Mouse (Mus musculus) hindbrain, embryonic 10.5 days (tissue): ENCODE results near the gene Zfp319. TPM values are rescaled to one million over a fixed set of nuclear protein-coding genes. Genes with fewer than 3 reads are reported as not detected.
A peak's percentile ranks its signal among the peaks of the same experiment; 100 is the strongest.

Source experiments
- DNase-seq: peaks from one replicate; pipeline ENCODE4 v3.0.0-alpha.2; 2017; ENCODE audit warnings: low spot score
- H3K27ac ChIP-seq: fragments of 300-500 bp; sonication (generic); 2 replicates; pipeline ENCODE4 v1.5.1; 2016; ENCODE audit warnings: mild to moderate bottlenecking, moderate library complexity
- H3K27me3 ChIP-seq: fragments of 300-500 bp; sonication (generic); 2 replicates; pipeline ENCODE4 v1.6.1; 2016; ENCODE audit warnings: mild to moderate bottlenecking; ENCODE audit not compliant: poor library complexity, insufficient read depth, severe bottlenecking
- H3K36me3 ChIP-seq: fragments of 300-500 bp; sonication (generic); 2 replicates; pipeline ENCODE4 v1.6.1; 2016; ENCODE audit warnings: mild to moderate bottlenecking, moderate library complexity
- H3K4me1 ChIP-seq: fragments of 300-500 bp; sonication (generic); replicated peaks from 2 replicates; pipeline ENCODE4 v1.6.1; 2016; ENCODE audit warnings: mild to moderate bottlenecking
- H3K4me3 ChIP-seq: fragments of 300-500 bp; sonication (generic); 2 replicates; pipeline ENCODE4 v1.5.1; 2016; ENCODE audit warnings: mild to moderate bottlenecking, moderate library complexity
- H3K9me3 ChIP-seq: fragments of 300-500 bp; sonication (generic); 2 replicates; pipeline ENCODE4 v1.6.1; 2016; ENCODE audit warnings: mild to moderate bottlenecking, moderate library complexity
- WGBS: fragments of 180-500 bp; shearing (Covaris S2); methylation state at CpG from one replicate; pipeline ENCODE4 v1.1.7; 2016; 5-methylcytosine and 5-hydroxymethylcytosine counted together
- polyA plus RNA-seq: library from polyadenylated mRNA; unstranded; fragments of >200 nt; fragmentation: Nextera tagmentation; extraction: Ambion mirVana; gene quantifications from 2 replicates; pipeline ENCODE4 v1.2.1, GENCODE M21; 2016

The Zfp319 gene
- polyA plus RNA-seq, 1 experiment from 2014 or later, result 16.6 TPM

DNA sequence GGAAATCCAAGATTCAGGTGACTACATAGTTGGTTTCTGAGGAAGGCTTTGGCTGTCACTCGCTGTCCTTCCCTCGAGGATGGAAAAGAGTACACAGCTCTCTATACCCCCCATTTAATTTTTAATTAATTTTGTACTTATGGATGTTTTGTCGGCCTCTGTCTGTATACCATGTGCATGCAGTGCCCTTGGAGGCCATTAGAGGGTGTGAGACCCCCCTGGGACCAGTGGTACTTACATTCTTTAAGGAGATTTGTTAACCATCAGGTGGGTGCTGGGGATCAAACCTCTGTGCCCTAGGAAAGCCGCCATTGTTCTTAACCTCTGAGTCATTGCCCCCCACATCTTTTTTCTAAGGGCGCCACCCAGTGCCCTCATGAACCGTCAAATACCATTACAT lies 12.9 kb upstream of the Zfp319 start:
- no peak overlapping the region for H3K4me3 ChIP-seq
- peaks cover 10% of the 10 kb centered on the region for H3K4me1 ChIP-seq
- H3K27ac ChIP-seq, result no peak overlapping the region
- DNase-seq, result no peak
- peaks cover 11% of the 10 kb centered on the region; the same call in 1 of the 2 replicates for H3K27me3 ChIP-seq
- H3K36me3 ChIP-seq, result peaks cover 52% of the 10 kb centered on the region
- H3K9me3 ChIP-seq, result no peaks in the 10 kb centered on the region
- 76% methylated on average over 6 of the region's 6 CpGs for WGBS

DNA sequence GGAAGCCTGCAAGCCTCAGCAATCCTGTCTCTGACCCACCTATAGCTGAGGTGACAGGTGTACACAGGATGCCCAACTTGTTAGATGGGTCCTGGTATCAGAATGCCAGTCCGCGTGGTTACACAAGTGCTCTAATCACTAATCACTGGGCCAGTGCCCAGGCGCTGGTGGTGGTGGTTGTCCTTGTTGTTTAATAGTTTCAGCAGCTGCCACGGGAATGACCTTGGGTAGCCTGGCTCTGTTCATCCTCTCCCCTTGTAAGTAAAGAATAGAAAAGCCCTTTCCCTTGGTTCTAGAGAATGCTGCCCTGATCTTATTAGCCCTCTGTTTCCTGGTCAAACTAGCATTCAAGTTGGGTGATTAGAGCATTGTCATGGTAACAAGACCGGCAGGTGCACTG lies 10.0 kb upstream of the Zfp319 start:
- no peak overlapping the region for H3K27ac ChIP-seq
- peaks cover 74% of the 10 kb centered on the region for H3K36me3 ChIP-seq
- no peaks in the 10 kb centered on the region for H3K4me1 ChIP-seq
- H3K27me3 ChIP-seq, result no peaks in the 10 kb centered on the region
- no peak overlapping the region for H3K4me3 ChIP-seq
- no peaks in the 10 kb centered on the region for H3K9me3 ChIP-seq
- DNase-seq, result no peak
- 66% methylated on average over 5 of the region's 5 CpGs for WGBS

DNA sequence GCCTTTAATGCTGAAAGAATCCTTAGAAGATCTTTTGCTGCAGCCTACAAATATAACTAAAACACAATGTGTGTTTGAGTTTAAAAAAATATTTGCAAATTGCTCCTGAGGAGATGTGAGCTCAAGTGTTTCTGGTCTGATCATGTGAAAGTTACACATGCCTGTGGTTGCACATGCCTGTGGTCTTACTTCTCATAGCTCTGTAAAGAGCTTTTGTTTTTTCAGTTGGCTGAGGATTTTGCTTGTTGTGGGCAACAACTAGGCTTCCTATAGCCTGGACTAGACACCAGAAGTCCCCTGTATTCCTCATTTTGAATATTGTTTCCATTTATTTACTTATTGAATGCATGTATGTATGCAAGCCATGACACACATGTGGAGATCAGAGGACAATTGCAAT lies 4.6 kb upstream of the Zfp319 start:
- Histone ChIP-seq H3K27ac (no peak overlapping the region), H3K9me3 (no peaks in the 10 kb centered on the region), H3K4me1 (peaks cover 14% of the 10 kb centered on the region), H3K4me3 (no peak overlapping the region), H3K36me3 (peaks cover 58% of the 10 kb centered on the region), H3K27me3 (no peaks in the 10 kb centered on the region)
- DNase-seq, result no peak

- WGBS, result 97% methylated on average over 1 of the region's 1 CpGs
- Histone ChIP-seq H3K4me1 (peaks cover 19% of the 10 kb centered on the region), H3K27me3 (no peaks in the 10 kb centered on the region), H3K4me3 (no peak overlapping the region), H3K36me3 (peaks cover 51% of the 10 kb centered on the region), H3K27ac (no peak overlapping the region), H3K9me3 (no peaks in the 10 kb centered on the region)
- DNase-seq, result no peak
Observed at GRCm38 (mm10) chr8:95335706-95336105, 4.0 kb upstream of the Zfp319 start.

- peak overlapping the region; percentile 94 for H3K27ac ChIP-seq
- H3K4me3 ChIP-seq, result peak overlapping the region; percentile 76
- 32% methylated on average over 21 of the region's 21 CpGs for WGBS
- H3K27me3 ChIP-seq, result no peaks in the 10 kb centered on the region
- no peaks in the 10 kb centered on the region for H3K9me3 ChIP-seq
- no peak for DNase-seq
- H3K4me1 ChIP-seq, result peaks cover 38% of the 10 kb centered on the region
- H3K36me3 ChIP-seq, result peaks cover 48% of the 10 kb centered on the region
Observed at GRCm38 (mm10) chr8:95332437-95333199, 868 bp upstream of the Zfp319 start.

DNA sequence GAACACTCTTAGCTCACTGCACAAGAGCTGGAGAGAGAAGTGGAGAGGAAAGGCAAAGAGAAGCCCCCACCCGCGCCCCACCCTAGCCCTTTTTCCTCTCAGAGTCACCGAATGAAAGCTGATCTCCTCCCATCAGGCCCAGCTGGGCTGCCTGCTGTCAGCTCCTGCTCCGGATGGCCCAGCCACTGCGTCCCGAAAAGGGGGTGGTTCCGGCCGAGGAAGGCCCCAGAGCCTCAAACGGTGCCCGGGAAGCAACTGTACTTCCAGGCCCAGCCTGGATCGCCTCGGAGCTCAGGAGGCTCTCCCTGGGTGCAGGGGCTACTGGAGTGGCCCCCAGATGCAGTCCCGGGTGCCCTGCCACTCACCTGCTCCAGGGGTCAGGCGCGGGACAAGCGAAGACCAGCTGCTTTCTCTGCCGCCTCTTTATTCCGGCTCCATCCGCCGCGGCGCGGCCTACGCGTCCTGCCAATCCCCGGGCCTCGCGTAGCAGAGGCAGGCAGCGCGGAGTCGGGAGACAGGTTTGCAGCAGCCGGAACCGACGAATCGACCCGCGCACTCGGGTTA lies 512 bp downstream of the Zfp319 start:
- Histone ChIP-seq H3K4me3 (peak overlapping the region; percentile 76), H3K27ac (peak overlapping the region; percentile 94), H3K4me1 (peaks cover 47% of the 10 kb centered on the region), H3K27me3 (no peaks in the 10 kb centered on the region), H3K9me3 (no peaks in the 10 kb centered on the region), H3K36me3 (peaks cover 57% of the 10 kb centered on the region)
- under 1% methylated on average over 38 of the region's 38 CpGs for WGBS
- peak; percentile 86 for DNase-seq

- no peak for DNase-seq
- Histone ChIP-seq H3K27me3 (no peaks in the 10 kb centered on the region), H3K4me3 (peak overlapping the region; percentile 76), H3K36me3 (peaks cover 66% of the 10 kb centered on the region), H3K9me3 (no peaks in the 10 kb centered on the region), H3K27ac (peak overlapping the region; percentile 94; the same call in 1 of the 2 replicates), H3K4me1 (peaks cover 53% of the 10 kb centered on the region)
- 84% methylated on average over 1 of the region's 1 CpGs for WGBS
Observed at GRCm38 (mm10) chr8:95330367-95330766, 1.4 kb downstream of the Zfp319 start.

- peaks cover 64% of the 10 kb centered on the region for H3K36me3 ChIP-seq
- H3K27ac ChIP-seq, result no peak overlapping the region
- H3K27me3 ChIP-seq, result no peaks in the 10 kb centered on the region
- H3K4me1 ChIP-seq, result peaks cover 59% of the 10 kb centered on the region
- H3K9me3 ChIP-seq, result no peaks in the 10 kb centered on the region
- WGBS, result 85% methylated on average over 46 of the region's 46 CpGs
- no peak overlapping the region for H3K4me3 ChIP-seq
- no peak for DNase-seq
Observed at GRCm38 (mm10) chr8:95327866-95328465, 3.8 kb downstream of the Zfp319 start.

DNA sequence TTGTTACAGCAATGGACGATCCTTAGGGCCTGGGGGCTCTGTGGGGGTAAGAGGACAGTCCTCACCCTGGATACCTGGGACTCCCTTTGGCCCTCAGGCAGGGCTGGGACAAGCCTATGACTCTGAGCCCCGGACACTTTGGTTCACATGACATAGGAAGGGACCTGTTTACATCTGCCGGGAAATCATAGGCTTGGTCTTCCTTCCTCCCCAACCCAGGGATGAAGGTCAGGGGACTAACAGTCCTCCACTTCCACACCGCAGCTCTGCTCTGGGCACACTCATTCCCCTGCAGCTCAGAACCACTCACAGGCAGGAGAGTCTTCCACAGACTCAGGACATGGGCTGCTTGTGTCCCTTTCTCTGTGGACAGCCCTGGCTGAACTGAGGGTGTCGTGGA lies 4.9 kb downstream of the Zfp319 start:
- 91% methylated on average over 5 of the region's 5 CpGs for WGBS
- Histone ChIP-seq H3K27me3 (peaks cover 6% of the 10 kb centered on the region; the same call in 1 of the 2 replicates), H3K9me3 (no peaks in the 10 kb centered on the region), H3K36me3 (peaks cover 64% of the 10 kb centered on the region), H3K4me1 (peaks cover 51% of the 10 kb centered on the region), H3K27ac (no peak overlapping the region), H3K4me3 (no peak overlapping the region)
- DNase-seq, result no peak

- Histone ChIP-seq H3K4me3 (no peak overlapping the region), H3K27me3 (peaks cover 21% of the 10 kb centered on the region), H3K9me3 (no peaks in the 10 kb centered on the region), H3K36me3 (peaks cover 61% of the 10 kb centered on the region), H3K4me1 (peaks cover 52% of the 10 kb centered on the region), H3K27ac (0 out of 2 replicates have a peak overlapping the region, but pooled peaks have one; percentile 5)
- no peak for DNase-seq
- WGBS, result 38% methylated on average over 5 of the region's 5 CpGs
Observed at GRCm38 (mm10) chr8:95324646-95325045, 7.1 kb downstream of the Zfp319 start.

DNA sequence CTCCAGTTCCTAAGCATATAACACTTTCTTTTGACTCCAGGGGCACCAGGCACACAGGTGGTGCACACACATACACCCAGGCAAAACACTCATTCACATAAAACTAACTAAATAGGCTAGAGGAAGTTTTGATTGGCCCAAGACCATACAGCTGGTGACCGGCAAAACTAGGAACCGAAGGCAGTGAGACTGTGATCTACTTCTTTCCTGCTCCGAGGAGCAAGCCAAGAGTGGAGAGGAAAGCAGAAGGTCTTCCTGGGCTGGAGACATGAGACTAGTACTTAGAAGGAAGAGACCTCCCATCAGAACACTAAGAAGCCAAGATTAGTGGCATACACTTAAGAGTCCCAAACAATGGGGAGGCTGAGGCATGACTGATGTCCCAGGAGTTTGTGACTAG lies 8.5 kb downstream of the Zfp319 start:
- Histone ChIP-seq H3K27me3 (peaks cover 35% of the 10 kb centered on the region), H3K9me3 (no peaks in the 10 kb centered on the region), H3K4me1 (peaks cover 49% of the 10 kb centered on the region), H3K27ac (no peak overlapping the region), H3K4me3 (no peak overlapping the region), H3K36me3 (peaks cover 46% of the 10 kb centered on the region)
- WGBS, result 95% methylated on average over 3 of the region's 3 CpGs
- DNase-seq, result no peak

DNA sequence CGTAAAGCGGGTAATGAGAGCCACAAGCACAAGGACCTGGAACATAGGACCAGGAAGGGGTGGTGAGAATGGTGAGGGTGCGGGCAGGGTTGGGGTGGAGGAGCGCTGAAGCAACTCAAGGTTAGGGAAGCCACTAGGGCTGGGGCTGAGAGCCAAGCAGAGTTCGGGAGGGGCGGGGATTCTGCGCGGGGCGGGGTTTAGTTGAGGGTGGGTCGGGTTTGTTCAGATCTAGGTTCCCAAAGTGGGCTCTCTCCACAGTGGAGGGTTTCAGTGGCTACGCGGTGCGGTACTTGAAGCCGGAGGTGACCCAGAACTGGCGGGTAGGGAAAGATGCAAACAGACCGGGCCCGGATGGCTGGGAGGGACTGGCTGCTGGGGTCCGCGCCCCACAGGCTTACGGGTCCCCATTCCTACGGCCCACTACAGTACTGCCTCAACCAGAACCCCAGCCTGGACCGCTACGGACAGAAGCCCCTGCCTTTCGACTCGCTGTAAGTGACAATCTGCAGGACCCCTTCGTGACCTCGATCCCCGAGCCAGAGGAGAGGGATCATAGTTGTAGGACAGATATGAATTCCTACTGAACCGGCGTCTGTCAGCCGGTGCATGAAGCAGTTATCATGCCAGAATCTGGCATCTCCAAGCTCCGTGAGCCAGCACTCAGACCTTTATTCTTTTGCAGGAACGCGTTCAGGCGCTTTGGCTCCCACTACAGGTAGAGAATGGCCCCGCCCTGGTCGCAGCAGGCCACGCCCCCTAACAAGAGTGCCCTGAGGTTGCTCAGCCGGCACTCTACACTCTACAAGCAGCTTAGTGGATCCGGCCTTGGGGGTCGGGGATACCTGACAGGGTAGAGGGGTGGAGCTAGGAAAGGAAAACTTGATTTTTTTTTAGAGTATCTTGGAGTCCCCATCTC lies 11.3 kb downstream of the Zfp319 start:
- H3K27ac ChIP-seq, result peak overlapping the region; percentile 30; the same call in 1 of the 2 replicates
- peaks cover 36% of the 10 kb centered on the region for H3K27me3 ChIP-seq
- H3K4me1 ChIP-seq, result peaks cover 31% of the 10 kb centered on the region
- no peaks in the 10 kb centered on the region for H3K9me3 ChIP-seq
- H3K36me3 ChIP-seq, result peaks cover 19% of the 10 kb centered on the region
- H3K4me3 ChIP-seq, result peak overlapping the region; percentile 49
- peak; percentile 41 for DNase-seq
- 3% methylated on average over 41 of the region's 41 CpGs for WGBS
